Mouse (Mus musculus) C2C12 (cell line): ENCODE data around the gene Slc38a2.

Source experiments
- CTCF ChIP-seq: IDR thresholded peaks from one replicate; pipeline ENCODE4 v1.5.1; 2011; ENCODE audit not compliant: control insufficient read depth, insufficient read depth, insufficient read length
- MAX ChIP-seq: IDR thresholded peaks from one replicate; pipeline ENCODE4 v1.6.1; 2011; ENCODE audit warnings: mild to moderate bottlenecking, control low read depth
- MYOG ChIP-seq: IDR thresholded peaks from one replicate; pipeline ENCODE4 v1.6.1; 2011; ENCODE audit not compliant: control insufficient read depth, insufficient read length; ENCODE audit errors: extremely low read depth

DNA sequence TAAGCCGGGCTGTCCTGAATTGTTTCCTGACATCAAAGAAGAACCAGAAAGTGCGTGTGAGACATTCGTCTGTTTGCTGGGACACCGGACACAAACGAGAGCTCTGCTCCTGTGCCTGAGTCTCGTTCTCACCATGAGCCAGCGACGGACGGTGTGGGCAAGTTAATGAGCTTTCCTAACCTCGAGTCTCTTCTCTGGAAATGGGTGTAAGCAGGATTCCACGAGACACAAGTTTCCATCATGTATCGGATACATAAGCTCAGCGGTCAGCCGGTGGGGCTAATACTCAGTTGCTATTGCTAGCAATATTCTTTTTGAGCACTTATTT, 41.3 kb downstream of the Slc38a2 start:
- TF ChIP-seq CTCF: no peak
- TF ChIP-seq MYOG: no peak
- TF ChIP-seq MAX: no peak
